In the genomic region with DNA sequence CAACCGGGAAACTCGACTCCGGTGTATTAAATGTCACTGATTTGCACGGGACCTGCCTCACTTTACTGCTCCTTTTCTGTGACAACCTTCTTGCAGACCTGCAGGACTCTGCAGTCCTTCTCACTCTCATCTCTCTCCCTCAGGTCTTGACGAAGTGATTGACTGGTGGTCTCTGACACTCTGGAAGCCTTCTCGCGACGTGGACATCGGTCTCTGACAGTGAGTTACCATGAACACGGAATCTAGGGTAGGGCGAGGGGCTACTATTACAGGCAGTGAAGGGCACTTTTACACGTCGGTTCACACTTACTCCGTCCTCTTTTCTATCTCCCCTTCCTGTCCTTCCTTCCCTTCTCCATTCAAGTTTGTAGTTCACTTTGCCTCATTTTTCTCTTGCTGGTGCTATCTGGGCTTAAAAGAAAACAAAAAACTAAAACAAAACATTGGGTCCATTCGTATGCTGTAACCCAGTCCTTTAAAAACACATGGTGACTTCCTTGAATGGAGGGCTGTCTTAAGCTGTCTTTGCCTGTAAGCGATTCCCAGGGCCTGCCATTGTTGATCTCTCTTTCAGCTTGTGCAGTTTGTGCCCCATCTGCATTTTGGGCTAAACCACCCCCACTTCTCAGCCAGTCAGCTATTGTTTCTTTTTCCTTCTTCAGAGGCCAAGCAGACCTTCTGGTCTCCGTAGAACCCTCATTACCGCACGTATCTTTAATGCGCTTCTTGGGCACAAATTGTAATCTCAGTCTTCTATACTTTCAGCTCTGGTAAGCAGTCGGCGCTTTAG, we compare ENCODE assay signal across 9 mouse cellular contexts. TPM values are rescaled to one million over a fixed set of nuclear protein-coding genes. Genes with fewer than 3 reads are reported as not detected.
DNase-seq lines count a peak whose midpoint lies in the region; ATAC-seq and TF ChIP-seq lines count a peak whose summit lies in the region.
"Had no signal": no experiment of that assay in that cellular context is flagged by ENCODE, and none has a peak within 500 bp of the region (broad histone marks: within the 10 kb centered on the region; RNA-seq: fewer than 3 reads in every experiment).

No protein-coding gene starts in this region.

- H3K27me3 ChIP-seq in kidney, adult 2 months (replicated peaks; ENCODE audit: control insufficient read depth, insufficient read depth, low read length) = no peaks in the 10 kb centered on the region
- peaks cover 67% of the 10 kb centered on the region for H3K27me3 ChIP-seq in embryonic facial prominence, embryonic 10.5 days (replicated peaks; ENCODE audit: low read depth, poor library complexity, severe bottlenecking)
- H3K27me3 ChIP-seq in intestine, embryonic 14.5 days (replicated peaks; ENCODE audit: control insufficient read depth, insufficient read depth, low read length) = peaks cover 60% of the 10 kb centered on the region
- peaks cover 26% of the 10 kb centered on the region for H3K27me3 ChIP-seq in neural tube, embryonic 11.5 days (ENCODE audit: control insufficient read depth, insufficient read depth, low read length)

- H3K36me3 ChIP-seq in kidney, adult 2 months (ENCODE audit: control insufficient read depth, insufficient read depth, low read length) = no peaks in the 10 kb centered on the region
- H3K36me3 ChIP-seq in embryonic facial prominence, embryonic 10.5 days (replicated peaks) = no peaks in the 10 kb centered on the region
- no peaks in the 10 kb centered on the region for H3K36me3 ChIP-seq in intestine, embryonic 14.5 days (ENCODE audit: control insufficient read depth, insufficient read depth, low read length)
- H3K36me3 ChIP-seq in neural tube, embryonic 11.5 days (ENCODE audit: control insufficient read depth, insufficient read depth, low read length) = no peaks in the 10 kb centered on the region

- H3K4me3 ChIP-seq in kidney, adult 2 months (ENCODE audit: insufficient read depth, low read depth, low read length) = peak overlapping the region; percentile 63
- peak overlapping the region; percentile 55 for H3K4me3 ChIP-seq in embryonic facial prominence, embryonic 10.5 days
- peak overlapping the region; percentile 21 for H3K4me3 ChIP-seq in intestine, embryonic 14.5 days (ENCODE audit: low read depth, low read length)
- H3K4me3 ChIP-seq in neural tube, embryonic 11.5 days (ENCODE audit: low read depth, low read length) = peak overlapping the region; percentile 39

- TF ChIP-seq CTCF in kidney, adult 2 months (conservative IDR thresholded peaks at IDR 0.05; ENCODE audit: insufficient read depth, insufficient read length, low read depth, low read length) = no peak

- H3K9me3 ChIP-seq in embryonic facial prominence, embryonic 10.5 days = no peaks in the 10 kb centered on the region
- no peaks in the 10 kb centered on the region for H3K9me3 ChIP-seq in intestine, embryonic 14.5 days (ENCODE audit: control insufficient read depth, low read length)
- H3K9me3 ChIP-seq in neural tube, embryonic 11.5 days (ENCODE audit: control insufficient read depth, low read length) = no peaks in the 10 kb centered on the region

- H3K9ac ChIP-seq in intestine, embryonic 14.5 days (ENCODE audit: low read length) = no peak overlapping the region
- H3K9ac ChIP-seq in neural tube, embryonic 11.5 days (ENCODE audit: low read length) = no peak overlapping the region

- no peak overlapping the region for H3K27ac ChIP-seq in kidney, adult 2 months (ENCODE audit: insufficient read depth, low read depth, low read length)
- no peak overlapping the region for H3K27ac ChIP-seq in embryonic facial prominence, embryonic 10.5 days (replicated peaks)
- H3K27ac ChIP-seq in intestine, embryonic 14.5 days (ENCODE audit: low read depth) = no peak overlapping the region
- H3K27ac ChIP-seq in neural tube, embryonic 11.5 days (ENCODE audit: low read depth, low read length) = no peak overlapping the region

- no peak for TF ChIP-seq POLR2A in kidney, adult 2 months (IDR thresholded peaks at IDR 0.05; ENCODE audit: low read depth, low read length)

- 33% methylated on average over 22 of the region's 22 CpGs for WGBS in kidney, adult 2 months
- 5% methylated on average over 22 of the region's 22 CpGs for WGBS in embryonic facial prominence, embryonic 10.5 days
- 13% methylated on average over 22 of the region's 22 CpGs for WGBS in intestine, embryonic 14.5 days
- 6% methylated on average over 22 of the region's 22 CpGs for WGBS in neural tube, embryonic 11.5 days

- peak overlapping the region; percentile 62 for H3K4me2 ChIP-seq in intestine, embryonic 14.5 days (ENCODE audit: low read length)
- peak overlapping the region; percentile 75 for H3K4me2 ChIP-seq in neural tube, embryonic 11.5 days (ENCODE audit: low read depth)

- H3K4me1 ChIP-seq in kidney, adult 2 months (ENCODE audit: control insufficient read depth, insufficient read depth, low read length) = peaks cover 3% of the 10 kb centered on the region; the same call in 1 of the 2 replicates
- H3K4me1 ChIP-seq in embryonic facial prominence, embryonic 10.5 days = peaks cover 40% of the 10 kb centered on the region
- H3K4me1 ChIP-seq in intestine, embryonic 14.5 days (replicated peaks; ENCODE audit: control insufficient read depth, insufficient read depth, low read length) = peaks cover 11% of the 10 kb centered on the region
- peaks cover 11% of the 10 kb centered on the region; the same call in 1 of the 2 replicates for H3K4me1 ChIP-seq in neural tube, embryonic 11.5 days (ENCODE audit: control insufficient read depth, insufficient read depth, low read length)

- no peak for ATAC-seq in intestine, embryonic 14.5 days (replicated peaks; ENCODE audit: low FRiP score, low TSS enrichment, low read depth)
- ATAC-seq in neural tube, embryonic 11.5 days (ENCODE audit: insufficient read depth, low FRiP score, low TSS enrichment) = no peak
- ATAC-seq: CD4-positive, CD25-positive, alpha-beta regulatory T cell, adult 4 months had no signal

- DNase-seq in kidney, adult 2 months = peak; percentile 19
- no peak for DNase-seq in kidney, adult 11 months
- DNase-seq in embryonic facial prominence, embryonic 10.5 days (ENCODE audit: low spot score) = peak; percentile 22
- DNase-seq in intestine, embryonic 14.5 days (ENCODE audit: low spot score) = peak; percentile 59
- DNase-seq in neural tube, embryonic 11.5 days (ENCODE audit: low spot score) = peak; percentile 44
- no peak for DNase-seq in frontal cortex, postnatal 10 days (ENCODE audit: low spot score in 2 of 2)
- DNase-seq in right cerebral cortex, postnatal 25 days = no peak
- DNase-seq in testis, postnatal 14 days (ENCODE audit: low spot score) = no peak

RNA-seq across cellular contexts. Expression of gene Upp1, which starts 1.5 kb away (rescaled TPM):
- polyA plus RNA-seq in kidney, adult 2 months (2012; rRNA removed) = 19.8 and 21.2 TPM in 2 replicates
- polyA plus RNA-seq in embryonic facial prominence, embryonic 10.5 days (2016; fragmentation: Nextera tagmentation; extraction: Ambion mirVana) = 3.7 and 8.6 TPM in 2 replicates
- polyA plus RNA-seq in intestine, embryonic 14.5 days (2014; fragmentation: Nextera tagmentation; extraction: Ambion mirVana) = 4.7 and 6.7 TPM in 2 replicates
- polyA plus RNA-seq in neural tube, embryonic 11.5 days (2014; fragmentation: Nextera tagmentation; extraction: Ambion mirVana) = 5.7 and 5.8 TPM in 2 replicates
- polyA plus RNA-seq: CD4-positive, CD25-positive, alpha-beta regulatory T cell, adult 4 months had no signal

Comparison
In these comparisons a context has a peak if more than half of its experiments do, and no peak if none do; other contexts are left out.
1. DNase-seq: peak in kidney, adult 2 months (single experiment), embryonic facial prominence, embryonic 10.5 days (single experiment), intestine, embryonic 14.5 days (single experiment) and neural tube, embryonic 11.5 days (single experiment); none in kidney, adult 11 months (single experiment), frontal cortex, postnatal 10 days (0 of 2), right cerebral cortex, postnatal 25 days (single experiment) and testis, postnatal 14 days (single experiment).
2. Peak in every context shown above with its lines, with median percentiles within 50 percentile points of each other: H3K4me3 ChIP-seq.